Mouse (Mus musculus) hindbrain, embryonic 10.5 days (tissue): ENCODE measurements around the gene Mast3. TPM values are rescaled to one million over a fixed set of nuclear protein-coding genes. Genes with fewer than 3 reads are reported as not detected.

Experiments used
- DNase-seq: peaks from one replicate; pipeline ENCODE4 v3.0.0-alpha.2; 2017; ENCODE audit warnings: low spot score
- H3K27ac ChIP-seq: fragments of 300-500 bp; sonication (generic); 2 replicates; pipeline ENCODE4 v1.5.1; 2016; ENCODE audit warnings: mild to moderate bottlenecking, moderate library complexity
- H3K27me3 ChIP-seq: fragments of 300-500 bp; sonication (generic); 2 replicates; pipeline ENCODE4 v1.6.1; 2016; ENCODE audit warnings: mild to moderate bottlenecking; ENCODE audit not compliant: poor library complexity, insufficient read depth, severe bottlenecking
- H3K36me3 ChIP-seq: fragments of 300-500 bp; sonication (generic); 2 replicates; pipeline ENCODE4 v1.6.1; 2016; ENCODE audit warnings: mild to moderate bottlenecking, moderate library complexity
- H3K4me1 ChIP-seq: fragments of 300-500 bp; sonication (generic); replicated peaks from 2 replicates; pipeline ENCODE4 v1.6.1; 2016; ENCODE audit warnings: mild to moderate bottlenecking
- H3K4me3 ChIP-seq: fragments of 300-500 bp; sonication (generic); 2 replicates; pipeline ENCODE4 v1.5.1; 2016; ENCODE audit warnings: mild to moderate bottlenecking, moderate library complexity
- H3K9me3 ChIP-seq: fragments of 300-500 bp; sonication (generic); 2 replicates; pipeline ENCODE4 v1.6.1; 2016; ENCODE audit warnings: mild to moderate bottlenecking, moderate library complexity
- WGBS: fragments of 180-500 bp; shearing (Covaris S2); methylation state at CpG from one replicate; pipeline ENCODE4 v1.1.7; 2016; 5-methylcytosine and 5-hydroxymethylcytosine counted together
- polyA plus RNA-seq: library from polyadenylated mRNA; unstranded; fragments of >200 nt; fragmentation: Nextera tagmentation; extraction: Ambion mirVana; gene quantifications from 2 replicates; pipeline ENCODE4 v1.2.1, GENCODE M21; 2016

Gene Mast3
- polyA plus RNA-seq, 1 experiment from 2014 or later: 18.2 TPM

DNA sequence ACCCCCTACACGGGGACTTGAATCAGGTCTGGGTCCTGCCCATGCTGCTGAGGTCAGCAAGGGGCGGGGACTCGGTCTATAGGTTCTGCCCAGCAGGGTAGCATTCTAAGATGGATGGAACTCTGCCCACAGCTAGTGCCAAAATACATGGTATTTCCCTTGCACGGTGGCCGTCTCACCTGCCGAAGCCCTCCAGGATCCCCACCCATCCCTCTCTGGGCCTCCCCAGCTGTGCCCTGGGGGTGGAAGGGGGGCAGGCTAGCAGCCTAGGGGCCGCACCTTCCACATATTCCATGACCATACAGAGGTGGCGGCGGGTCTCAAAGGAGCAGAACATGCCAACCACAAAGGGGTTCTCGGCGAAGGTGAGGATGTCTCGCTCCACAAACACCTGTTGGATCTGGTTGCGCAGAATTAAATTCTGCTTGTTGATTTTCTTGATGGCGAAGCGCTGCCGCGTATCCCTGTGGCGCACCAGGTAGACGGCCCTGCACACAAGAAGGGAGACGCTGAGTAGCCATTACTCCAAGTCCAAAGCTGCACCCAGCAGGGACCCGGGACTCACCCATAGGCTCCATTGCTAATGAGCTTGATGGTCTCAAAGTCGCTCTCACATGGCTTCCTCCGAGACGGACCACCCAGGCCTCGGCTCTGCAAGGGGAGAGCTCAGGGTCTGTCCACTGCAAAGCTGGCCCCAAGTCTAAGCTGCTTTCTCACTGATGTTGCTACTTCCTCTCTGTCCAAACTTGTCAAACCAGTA, 18.4 kb downstream of the Mast3 start:
- Histone ChIP-seq H3K36me3 (peaks cover 84% of the 10 kb centered on the region), H3K27ac (no peak overlapping the region), H3K4me1 (peaks cover 40% of the 10 kb centered on the region), H3K4me3 (no peak overlapping the region), H3K9me3 (no peaks in the 10 kb centered on the region), H3K27me3 (peaks cover 46% of the 10 kb centered on the region)
- WGBS: 87% methylated on average over 25 of the region's 25 CpGs
- DNase-seq: no peak

DNA sequence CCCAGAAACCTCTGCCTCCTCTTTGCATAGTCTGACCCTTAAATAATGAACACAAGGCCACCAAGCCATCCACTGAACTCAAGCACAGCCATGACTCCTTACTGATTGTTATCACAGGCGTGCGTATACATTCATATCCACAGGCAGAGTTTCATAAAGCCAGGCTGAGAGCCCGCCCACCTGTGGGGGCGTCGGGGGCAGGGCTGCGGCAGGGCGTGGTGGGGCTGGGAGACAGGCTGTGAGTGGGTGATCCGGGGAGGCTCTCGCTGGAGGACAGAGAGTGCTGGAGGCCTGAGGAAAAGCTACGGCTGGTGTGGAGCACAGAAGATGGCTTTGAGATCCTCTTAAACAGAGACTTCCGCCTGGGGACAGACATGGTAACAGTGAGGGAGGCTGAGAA, 24.8 kb downstream of the Mast3 start:
- Histone ChIP-seq H3K27ac (no peak overlapping the region), H3K27me3 (no peaks in the 10 kb centered on the region), H3K36me3 (peaks cover 72% of the 10 kb centered on the region), H3K4me3 (no peak overlapping the region), H3K4me1 (peaks cover 34% of the 10 kb centered on the region), H3K9me3 (no peaks in the 10 kb centered on the region)
- WGBS: 79% methylated on average over 11 of the region's 11 CpGs
- no peak for DNase-seq

DNA sequence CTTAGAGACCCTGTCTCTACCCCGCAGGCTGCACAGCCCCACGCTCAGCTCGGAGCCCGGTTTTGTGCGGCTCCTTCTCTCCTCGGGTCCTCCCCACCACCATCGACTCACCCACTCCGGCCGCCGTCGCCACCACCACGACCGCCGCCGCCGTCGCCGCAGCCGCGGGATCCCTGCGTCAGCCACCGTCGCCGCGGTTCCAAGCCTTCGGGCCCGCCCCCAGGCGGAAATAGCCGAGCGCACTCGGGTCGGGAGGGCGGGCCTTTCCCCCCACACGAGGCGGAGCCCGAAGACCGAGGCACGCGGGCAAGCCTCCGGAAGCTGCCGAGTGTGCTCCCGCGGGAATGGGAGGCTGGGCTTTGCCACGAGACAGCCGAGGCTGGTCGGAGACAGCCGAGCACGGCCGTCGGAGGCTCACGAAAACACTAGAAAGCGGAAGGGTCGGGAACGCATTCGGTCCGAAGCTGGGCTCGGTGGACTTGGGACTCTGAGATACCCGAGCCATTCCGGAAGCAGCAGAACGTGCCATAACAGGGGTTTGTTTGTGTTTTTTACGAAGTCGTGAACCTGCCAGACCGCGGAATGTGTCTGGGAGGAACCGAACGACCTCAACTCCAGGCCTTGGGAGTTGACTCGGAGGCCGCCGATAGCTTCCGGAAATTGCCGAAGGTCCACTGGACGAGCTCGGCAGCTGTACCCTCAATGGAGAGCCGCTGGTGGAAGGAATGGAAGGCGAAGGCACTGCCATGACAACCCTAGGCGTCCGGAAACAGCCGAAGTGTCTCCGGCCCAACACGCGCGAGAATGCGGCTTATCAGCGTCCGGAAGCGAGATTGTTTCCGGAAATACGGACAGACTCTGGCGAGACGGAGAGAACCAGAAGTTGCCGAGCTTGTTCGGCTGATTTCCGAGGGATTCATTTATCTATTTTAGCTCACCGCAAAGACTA, 28.1 kb downstream of the Mast3 start, which contains the start of gene Pik3r2:
Gene Pik3r2 (minus strand): TSS at position 218 of the 949 bp plus-strand sequence.
- H3K27ac ChIP-seq: peak within 1 kb of the TSS; percentile 96
- peaks cover 72% of the 10 kb centered on the region for H3K36me3 ChIP-seq
- peak within 1 kb of the TSS; percentile 79 for H3K4me3 ChIP-seq
- no peaks in the 10 kb centered on the region for H3K27me3 ChIP-seq
- WGBS: under 1% methylated on average over 94 of the region's 94 CpGs
- peaks cover 53% of the 10 kb centered on the region for H3K4me1 ChIP-seq
- peak; percentile 99 for DNase-seq
- H3K9me3 ChIP-seq: no peaks in the 10 kb centered on the region

DNA sequence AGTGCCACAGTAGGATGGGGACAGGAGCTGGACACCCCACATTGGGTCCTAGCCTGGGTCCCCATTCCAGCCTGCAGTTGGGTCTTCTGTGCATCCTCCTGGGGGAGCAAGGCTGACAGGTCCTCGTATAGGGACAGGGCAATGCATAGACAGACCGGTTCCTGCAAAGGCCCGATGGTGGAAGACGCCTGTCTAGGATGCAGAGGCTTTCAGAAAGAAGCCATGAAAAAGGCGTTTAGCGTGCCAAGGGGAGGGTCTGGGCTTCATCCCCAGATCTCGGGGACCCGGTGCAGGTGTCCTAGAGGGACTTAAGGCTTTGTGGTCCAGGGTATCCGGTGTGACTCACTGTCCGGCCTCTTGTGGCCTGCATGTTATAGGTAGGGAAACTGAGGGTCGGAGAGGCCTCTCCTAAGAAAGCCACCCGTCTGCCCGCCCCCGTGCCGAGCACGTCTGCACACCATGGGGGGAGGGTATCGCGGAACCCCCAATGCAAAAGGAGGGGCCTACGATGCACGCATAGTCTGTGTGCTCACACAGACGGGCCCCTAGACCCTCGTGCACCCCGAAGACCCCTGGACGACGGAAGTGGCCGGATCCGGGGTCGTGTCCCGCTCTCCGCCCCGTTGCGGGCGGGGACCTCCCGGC, 28.9 kb downstream of the Mast3 start:
- DNase-seq: peak; percentile 25
- H3K9me3 ChIP-seq: no peaks in the 10 kb centered on the region
- 5% methylated on average over 34 of the region's 34 CpGs for WGBS

DNA sequence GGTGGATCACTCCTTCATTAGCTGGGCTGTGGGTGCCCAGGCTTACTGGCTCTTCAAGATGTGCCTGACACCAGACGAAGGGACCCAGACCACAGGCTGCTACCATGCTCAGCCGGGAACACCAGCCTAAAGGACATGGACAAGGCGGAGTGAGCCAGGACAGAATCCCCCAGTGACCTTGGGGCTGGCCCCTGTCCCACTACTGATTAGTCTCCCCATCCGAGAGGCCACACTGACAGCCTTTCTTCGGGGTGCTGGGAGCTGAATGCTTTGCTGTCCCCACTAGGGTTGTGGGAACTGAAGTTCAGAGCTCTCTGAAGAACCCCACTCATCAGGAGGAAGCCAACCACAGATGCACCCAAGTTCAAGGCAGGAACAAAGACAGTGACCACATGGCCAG, 29.6 kb downstream of the Mast3 start:
- 98% methylated on average over 5 of the region's 5 CpGs for WGBS
- H3K27ac ChIP-seq: peak overlapping the region; percentile 96
- H3K36me3 ChIP-seq: peaks cover 72% of the 10 kb centered on the region
- H3K9me3 ChIP-seq: no peaks in the 10 kb centered on the region
- no peak for DNase-seq
- peaks cover 53% of the 10 kb centered on the region for H3K4me1 ChIP-seq
- H3K27me3 ChIP-seq: peaks cover 2% of the 10 kb centered on the region; the same call in 1 of the 2 replicates
- H3K4me3 ChIP-seq: peak overlapping the region; percentile 79

More for the DNA sequence above, 28.9 kb downstream of the Mast3 start:
- peak overlapping the region; percentile 79 for H3K4me3 ChIP-seq
- peaks cover under 1% of the 10 kb centered on the region; the same call in 1 of the 2 replicates for H3K27me3 ChIP-seq
- peaks cover 72% of the 10 kb centered on the region for H3K36me3 ChIP-seq
- H3K27ac ChIP-seq: peak overlapping the region; percentile 96
- peaks cover 53% of the 10 kb centered on the region for H3K4me1 ChIP-seq

DNA sequence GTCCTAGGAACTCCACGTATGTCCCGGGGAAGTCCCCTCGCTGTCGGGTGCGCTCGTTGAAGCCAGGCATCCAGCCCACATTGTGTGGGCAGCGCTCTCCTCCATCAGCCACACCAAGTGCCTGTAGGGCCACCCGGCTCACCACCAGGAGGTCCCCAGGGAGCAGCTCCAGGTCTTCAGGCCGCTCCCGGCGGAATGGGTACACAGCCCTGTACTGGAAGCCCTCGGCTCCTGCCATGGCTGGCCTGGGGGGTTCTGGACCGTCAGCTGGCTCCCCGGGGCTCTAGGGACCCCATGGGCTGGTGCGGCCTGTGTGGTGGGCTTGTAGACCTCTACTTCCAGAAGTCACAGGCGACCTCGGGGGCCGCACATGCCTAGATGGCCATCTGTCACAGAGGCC, 30.1 kb downstream of the Mast3 start:
- H3K27ac ChIP-seq: peak overlapping the region; percentile 96
- H3K36me3 ChIP-seq: peaks cover 72% of the 10 kb centered on the region
- 95% methylated on average over 18 of the region's 18 CpGs for whole genome bisulfite sequencing
- no peak for DNase-seq
- peak overlapping the region; percentile 79; the same call in 1 of the 2 replicates for H3K4me3 ChIP-seq
- H3K27me3 ChIP-seq: peaks cover 2% of the 10 kb centered on the region; the same call in 1 of the 2 replicates
- peaks cover 54% of the 10 kb centered on the region for H3K4me1 ChIP-seq
- no peaks in the 10 kb centered on the region for H3K9me3 ChIP-seq

DNA sequence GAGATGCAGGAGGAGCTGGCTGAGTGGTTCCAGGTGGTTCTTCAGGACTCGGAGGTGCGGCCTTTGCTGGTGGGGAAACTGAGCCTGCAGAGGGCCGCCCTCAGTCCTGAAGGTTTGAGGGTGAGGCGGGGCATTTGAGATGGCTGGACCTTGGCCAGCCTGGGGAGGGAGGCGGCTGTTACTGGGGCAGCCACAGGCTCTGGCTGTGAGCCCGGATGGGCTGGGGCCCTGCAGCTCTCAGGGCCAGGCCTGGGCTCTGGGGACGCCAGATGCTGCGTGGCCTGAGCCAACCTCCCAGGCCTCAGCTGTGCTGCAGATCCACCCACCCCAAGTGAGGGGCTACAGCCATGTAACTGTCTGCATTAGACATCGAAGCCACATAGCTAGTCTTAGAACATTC, 31.0 kb downstream of the Mast3 start:
- Histone ChIP-seq H3K27ac (no peak overlapping the region), H3K4me3 (peak overlapping the region; percentile 79; the same call in 1 of the 2 replicates), H3K4me1 (peaks cover 58% of the 10 kb centered on the region), H3K9me3 (no peaks in the 10 kb centered on the region), H3K36me3 (peaks cover 72% of the 10 kb centered on the region), H3K27me3 (peaks cover 2% of the 10 kb centered on the region; the same call in 1 of the 2 replicates)
- 86% methylated on average over 9 of the region's 9 CpGs for WGBS
- DNase-seq: no peak

DNA sequence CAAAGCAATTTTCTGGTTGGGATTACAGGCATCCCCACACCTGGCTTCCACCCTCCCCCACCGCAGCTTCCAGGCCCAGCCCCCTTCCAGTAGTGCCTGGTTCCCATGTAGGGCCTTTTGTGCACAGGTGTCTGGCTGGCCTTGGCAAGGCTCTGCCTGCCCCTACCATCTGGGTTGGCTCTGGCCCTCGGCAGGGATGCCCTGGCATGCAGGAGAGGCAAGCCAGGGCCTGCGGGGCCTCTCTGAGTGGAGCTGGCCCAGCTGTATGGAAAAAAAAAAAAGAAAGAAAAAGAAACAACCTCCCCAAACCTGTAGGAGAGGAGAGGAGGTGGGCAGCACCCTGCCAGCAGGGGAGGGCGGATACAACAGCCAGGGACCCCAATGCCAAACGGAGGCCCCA, 31.4 kb downstream of the Mast3 start:
- WGBS: 92% methylated on average over 5 of the region's 5 CpGs
- Histone ChIP-seq H3K36me3 (peaks cover 72% of the 10 kb centered on the region), H3K9me3 (no peaks in the 10 kb centered on the region), H3K27ac (no peak overlapping the region), H3K27me3 (peaks cover 6% of the 10 kb centered on the region), H3K4me3 (peak overlapping the region; percentile 79; the same call in 1 of the 2 replicates), H3K4me1 (peaks cover 58% of the 10 kb centered on the region)
- no peak for DNase-seq

DNA sequence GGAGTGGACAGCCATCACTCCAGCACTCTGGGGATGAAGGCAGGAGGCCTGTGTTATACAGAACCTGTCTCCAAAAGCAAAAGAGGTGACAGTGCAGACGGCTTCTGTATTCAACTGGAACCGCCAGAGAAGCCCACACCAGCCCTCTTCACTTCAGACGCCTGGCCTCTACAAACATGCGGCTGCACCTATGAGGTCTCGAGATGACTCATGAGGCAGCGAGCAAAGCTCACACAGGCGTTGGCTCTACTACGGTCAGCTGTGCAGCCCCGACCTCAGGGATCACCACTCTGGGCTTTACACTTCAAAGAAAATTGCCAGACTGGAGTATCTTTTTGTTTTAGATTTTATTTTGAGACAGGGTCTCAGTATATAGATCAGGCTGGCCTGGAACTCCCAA, 32.0 kb downstream of the Mast3 start:
- Histone ChIP-seq H3K27ac (no peak overlapping the region), H3K27me3 (peaks cover 11% of the 10 kb centered on the region), H3K9me3 (no peaks in the 10 kb centered on the region), H3K4me3 (no peak overlapping the region), H3K36me3 (peaks cover 73% of the 10 kb centered on the region), H3K4me1 (peaks cover 54% of the 10 kb centered on the region)
- DNase-seq: no peak
- WGBS: 91% methylated on average over 9 of the region's 9 CpGs

DNA sequence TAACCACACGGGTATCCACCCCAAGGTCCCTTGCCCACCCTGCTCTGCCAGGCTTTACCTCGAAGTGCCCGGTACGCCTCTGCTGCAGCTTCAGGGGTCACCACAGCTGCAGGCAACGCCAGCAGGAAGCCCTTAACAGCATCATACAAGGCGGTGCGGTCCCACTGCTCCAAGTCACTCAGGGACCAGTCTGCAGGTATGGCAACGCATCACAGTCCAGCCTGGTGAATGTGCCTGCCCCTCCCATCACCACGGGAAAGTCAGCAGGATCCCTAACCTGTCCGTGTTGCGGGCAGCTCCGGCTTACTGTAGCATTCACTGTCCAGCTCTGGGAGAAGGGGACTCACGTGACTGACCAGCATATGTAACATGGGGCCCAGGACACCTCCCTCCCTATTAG, 32.8 kb downstream of the Mast3 start:
- H3K4me1 ChIP-seq: peaks cover 54% of the 10 kb centered on the region
- peaks cover 79% of the 10 kb centered on the region for H3K36me3 ChIP-seq
- no peak overlapping the region for H3K4me3 ChIP-seq
- peaks cover 19% of the 10 kb centered on the region for H3K27me3 ChIP-seq
- H3K27ac ChIP-seq: no peak overlapping the region
- H3K9me3 ChIP-seq: no peaks in the 10 kb centered on the region
- no peak for DNase-seq
- WGBS: 95% methylated on average over 13 of the region's 13 CpGs

DNA sequence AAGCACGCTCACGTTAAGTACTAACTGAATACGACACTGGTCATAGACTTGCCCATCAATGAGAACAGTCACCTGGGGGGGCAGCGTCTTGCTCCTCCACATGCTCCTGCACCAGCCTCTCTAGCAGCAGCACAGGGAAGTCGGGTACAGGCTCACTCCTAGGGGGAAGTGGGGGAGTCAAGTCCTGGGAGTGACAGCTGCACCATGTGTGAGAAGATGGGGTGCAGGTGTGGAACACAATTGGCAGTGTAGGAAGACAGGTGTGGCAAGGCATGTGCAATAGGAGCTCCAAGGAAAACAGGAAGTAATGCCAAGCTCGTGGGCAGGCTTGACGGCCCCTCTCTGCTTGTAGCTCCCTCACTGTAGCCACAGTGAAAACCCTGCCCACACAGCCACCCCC, 33.6 kb downstream of the Mast3 start:
- peaks cover 79% of the 10 kb centered on the region for H3K36me3 ChIP-seq
- WGBS: 85% methylated on average over 7 of the region's 7 CpGs
- peaks cover 61% of the 10 kb centered on the region for H3K4me1 ChIP-seq
- no peak for DNase-seq
- H3K27ac ChIP-seq: no peak overlapping the region
- peaks cover 27% of the 10 kb centered on the region for H3K27me3 ChIP-seq
- no peaks in the 10 kb centered on the region for H3K9me3 ChIP-seq
- H3K4me3 ChIP-seq: no peak overlapping the region

DNA sequence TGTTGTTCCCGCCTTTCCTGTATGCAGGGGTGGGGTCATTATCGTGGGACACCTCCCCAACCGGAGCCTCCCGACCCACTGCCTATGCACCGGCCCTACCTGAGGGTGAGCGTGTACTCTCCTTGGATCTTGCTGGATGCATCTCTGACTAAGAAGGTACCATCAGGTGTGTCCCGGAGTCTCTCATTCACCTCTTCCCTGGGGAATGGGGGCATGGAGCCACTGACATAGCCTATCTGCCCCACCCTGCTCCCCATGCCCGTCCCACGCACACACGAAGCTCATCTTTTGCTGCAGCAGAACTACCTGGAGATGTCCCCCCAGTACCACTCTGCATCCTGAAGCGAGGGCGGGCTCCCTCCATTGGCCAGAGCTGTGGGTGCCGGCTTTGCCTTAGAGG, 34.1 kb downstream of the Mast3 start:
- peaks cover 32% of the 10 kb centered on the region for H3K27me3 ChIP-seq
- no peak overlapping the region for H3K27ac ChIP-seq
- no peak for DNase-seq
- no peaks in the 10 kb centered on the region for H3K9me3 ChIP-seq
- 95% methylated on average over 13 of the region's 13 CpGs for WGBS
- peaks cover 61% of the 10 kb centered on the region for H3K4me1 ChIP-seq
- H3K4me3 ChIP-seq: no peak overlapping the region
- peaks cover 79% of the 10 kb centered on the region for H3K36me3 ChIP-seq
